Mouse (Mus musculus) ES-Bruce4 (cell line): ENCODE results near the gene Ptpdc1. TPM values are rescaled to one million over a fixed set of nuclear protein-coding genes. Genes with fewer than 3 reads are reported as not detected.

Experiments used
- H3K27ac ChIP-seq: 2 replicates; pipeline ENCODE4 v1.5.1; 2012; ENCODE audit warnings: low read length, inconsistent platforms; ENCODE audit not compliant: insufficient read depth
- H3K27me3 ChIP-seq: 2 replicates; pipeline ENCODE4 v1.6.1; 2012; ENCODE audit warnings: mild to moderate bottlenecking, low read length, inconsistent platforms; ENCODE audit not compliant: control insufficient read depth, poor library complexity, insufficient read depth, severe bottlenecking
- H3K36me3 ChIP-seq: 2 replicates; pipeline ENCODE4 v1.6.1; 2012; ENCODE audit warnings: inconsistent platforms, mild to moderate bottlenecking, low read length, moderate library complexity; ENCODE audit not compliant: control insufficient read depth, poor library complexity, insufficient read depth, severe bottlenecking
- H3K4me1 ChIP-seq: one replicate; pipeline ENCODE4 v1.8.1; 2011; ENCODE audit warnings: low read length; ENCODE audit not compliant: control insufficient read depth, insufficient read depth
- H3K4me3 ChIP-seq: 2 replicates; pipeline ENCODE4 v1.5.1; 2011; ENCODE audit warnings: low read depth, mild to moderate bottlenecking, low read length
- H3K9ac ChIP-seq: 2 replicates; pipeline ENCODE4 v1.6.1; 2012; ENCODE audit warnings: low read depth, mild to moderate bottlenecking, inconsistent platforms; ENCODE audit not compliant: poor library complexity, severe bottlenecking
- H3K9me3 ChIP-seq: replicated peaks from 2 replicates; pipeline ENCODE4 v1.6.1; 2012; ENCODE audit warnings: mild to moderate bottlenecking, low read length, inconsistent platforms; ENCODE audit not compliant: control insufficient read depth, poor library complexity, insufficient read depth, severe bottlenecking
- CTCF ChIP-seq: IDR thresholded peaks from one replicate; pipeline ENCODE4 v1.8.1; 2011; ENCODE audit warnings: low read depth, low read length
- EP300 ChIP-seq: IDR thresholded peaks from 2 replicates; pipeline ENCODE4 v1.6.1; 2011; ENCODE audit warnings: low read depth, low read length; ENCODE audit not compliant: insufficient read depth
- POLR2A ChIP-seq: IDR thresholded peaks from one replicate; pipeline ENCODE4 v1.8.1; 2011; ENCODE audit warnings: low read length; ENCODE audit not compliant: insufficient read depth
- polyA plus RNA-seq: library from polyadenylated mRNA; stranded (reverse); fragments of >200 nt; gene quantifications from 2 replicates; pipeline ENCODE4 v1.2.4, GENCODE M21; 2011; ENCODE audit warnings: low read depth; ENCODE audit not compliant: missing spikeins, insufficient read depth, insufficient read length

The Ptpdc1 gene
- polyA plus RNA-seq, 1 experiment: 6.2 TPM

DNA sequence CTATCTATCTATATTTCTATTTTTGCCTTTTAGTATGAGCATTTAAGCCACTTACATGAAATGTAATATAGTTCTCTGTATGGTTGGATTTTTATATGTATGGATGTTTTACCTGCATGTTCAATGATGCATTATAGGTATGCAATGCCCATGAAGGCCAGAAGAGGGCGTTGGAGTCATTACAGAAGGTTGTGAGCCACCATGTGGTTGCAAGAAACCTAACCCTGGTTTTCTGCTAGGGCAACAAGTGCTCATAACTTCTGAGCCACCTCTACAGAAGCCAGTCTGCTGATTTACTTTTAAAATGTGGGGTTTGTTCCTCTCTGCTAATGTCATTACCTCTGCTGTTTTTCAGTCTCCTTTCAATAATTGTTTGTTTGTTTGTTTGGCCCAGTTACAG, 25.2 kb upstream of the Ptpdc1 start:
- Histone ChIP-seq H3K27me3 (no peaks in the 10 kb centered on the region; the same call in 1 of the 2 replicates), H3K4me1 (no peaks in the 10 kb centered on the region), H3K27ac (no peak overlapping the region), H3K9me3 (no peaks in the 10 kb centered on the region), H3K4me3 (no peak overlapping the region), H3K36me3 (no peaks in the 10 kb centered on the region), H3K9ac (no peak overlapping the region)
- peak; percentile 52 for TF ChIP-seq CTCF
- no peak for TF ChIP-seq POLR2A

DNA sequence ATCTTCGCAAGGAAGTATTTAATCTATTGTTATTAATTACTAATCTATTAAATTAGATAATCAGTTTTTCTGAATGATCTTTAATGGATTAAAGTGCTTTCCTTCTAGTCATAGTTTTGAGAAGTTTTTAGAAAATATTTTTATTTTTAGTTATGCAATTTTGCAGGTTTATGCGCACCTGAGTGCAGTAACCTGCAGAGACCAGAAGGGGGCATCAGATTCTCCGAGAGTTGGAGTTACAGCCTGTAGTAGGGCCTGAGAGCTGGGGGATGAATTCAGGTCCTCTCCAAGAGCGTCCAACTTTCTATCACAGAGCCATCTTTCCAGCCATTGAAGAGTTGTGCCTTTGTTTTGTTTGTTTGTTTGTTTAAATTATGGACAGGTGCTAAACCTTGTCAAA, 21.2 kb upstream of the Ptpdc1 start:
- Histone ChIP-seq H3K27ac (no peak overlapping the region), H3K27me3 (no peaks in the 10 kb centered on the region; the same call in 1 of the 2 replicates), H3K36me3 (no peaks in the 10 kb centered on the region), H3K4me3 (no peak overlapping the region), H3K4me1 (no peaks in the 10 kb centered on the region), H3K9ac (no peak overlapping the region), H3K9me3 (no peaks in the 10 kb centered on the region)
- TF ChIP-seq CTCF (no peak), EP300 (no peak), POLR2A (no peak)

DNA sequence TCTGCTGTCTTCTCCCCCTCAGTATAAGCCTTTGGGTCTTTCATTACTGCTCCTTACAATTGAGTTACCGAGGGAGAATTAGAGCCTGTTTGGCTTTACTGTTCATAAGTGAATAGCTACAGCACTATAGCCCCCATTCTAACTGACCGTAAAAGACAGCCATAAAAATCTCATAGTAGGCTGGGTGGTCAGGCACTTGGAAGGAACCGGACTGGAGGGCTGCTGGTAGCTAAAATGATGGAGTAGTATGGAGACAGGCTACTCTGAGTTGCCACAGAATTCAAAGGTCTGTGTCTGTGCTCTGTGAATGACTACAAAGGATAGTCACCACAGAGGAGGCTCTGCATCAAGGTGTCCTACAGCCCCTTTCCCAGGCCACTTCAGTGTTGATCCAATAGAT, 18.5 kb upstream of the Ptpdc1 start:
- TF ChIP-seq EP300 (no peak), CTCF (no peak), POLR2A (no peak)
- no peaks in the 10 kb centered on the region for H3K9me3 ChIP-seq
- no peak overlapping the region for H3K9ac ChIP-seq
- no peaks in the 10 kb centered on the region for H3K4me1 ChIP-seq
- no peaks in the 10 kb centered on the region for H3K36me3 ChIP-seq
- no peak overlapping the region for H3K27ac ChIP-seq
- no peaks in the 10 kb centered on the region for H3K27me3 ChIP-seq
- no peak overlapping the region for H3K4me3 ChIP-seq

DNA sequence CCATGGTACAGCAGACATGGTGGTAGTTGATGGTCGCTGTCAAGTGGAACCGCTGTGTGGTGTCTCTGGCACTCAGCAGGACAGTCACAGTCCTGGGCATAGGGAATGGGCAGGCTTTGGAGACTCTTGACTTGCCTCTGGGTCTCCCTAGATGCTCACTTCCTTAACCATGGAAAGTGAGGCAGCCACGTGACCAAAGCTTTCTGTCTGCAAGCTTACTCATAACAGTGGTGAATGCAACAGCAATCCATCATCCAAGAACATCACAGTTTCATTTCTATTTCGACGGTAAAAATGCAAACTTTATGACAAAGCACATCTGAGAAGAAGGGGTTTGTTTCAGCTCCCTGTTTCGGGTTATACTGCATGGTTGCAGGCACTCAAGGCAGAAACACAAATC, 17.6 kb upstream of the Ptpdc1 start:
- no peak for TF ChIP-seq CTCF
- TF ChIP-seq POLR2A: no peak
- no peak for TF ChIP-seq EP300
- no peak overlapping the region for H3K27ac ChIP-seq
- no peaks in the 10 kb centered on the region for H3K36me3 ChIP-seq

DNA sequence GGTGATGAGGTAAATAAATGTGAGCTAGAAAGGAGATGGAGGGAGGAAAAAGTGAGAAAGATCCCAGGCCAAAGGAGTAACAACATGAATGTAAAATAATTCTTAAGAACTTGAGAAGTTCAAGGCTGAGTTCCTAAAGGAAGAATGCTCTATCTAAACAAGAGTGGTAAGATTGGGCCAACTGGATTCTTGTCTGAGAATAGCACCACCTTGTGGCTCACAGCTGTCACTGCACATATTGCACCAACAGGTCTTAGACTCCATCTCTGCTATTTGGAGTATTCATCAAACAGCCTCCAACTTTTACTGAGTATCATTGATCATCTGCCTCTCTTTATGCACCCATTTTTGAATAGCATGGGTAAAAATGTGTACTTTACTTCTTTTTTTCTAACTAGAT, 14.1 kb upstream of the Ptpdc1 start:
- no peak overlapping the region for H3K27ac ChIP-seq
- no peak overlapping the region for H3K4me3 ChIP-seq
- H3K36me3 ChIP-seq: no peaks in the 10 kb centered on the region
- H3K9me3 ChIP-seq: no peaks in the 10 kb centered on the region
- TF ChIP-seq CTCF: peak; percentile 29
- TF ChIP-seq POLR2A: no peak
- no peak overlapping the region for H3K9ac ChIP-seq
- H3K4me1 ChIP-seq: no peaks in the 10 kb centered on the region
- no peaks in the 10 kb centered on the region; the same call in 1 of the 2 replicates for H3K27me3 ChIP-seq

More for the DNA sequence above, 17.6 kb upstream of the Ptpdc1 start:
- no peaks in the 10 kb centered on the region for H3K27me3 ChIP-seq
- no peak overlapping the region for H3K4me3 ChIP-seq
- no peaks in the 10 kb centered on the region for H3K4me1 ChIP-seq
- no peaks in the 10 kb centered on the region for H3K9me3 ChIP-seq
- H3K9ac ChIP-seq: no peak overlapping the region

DNA sequence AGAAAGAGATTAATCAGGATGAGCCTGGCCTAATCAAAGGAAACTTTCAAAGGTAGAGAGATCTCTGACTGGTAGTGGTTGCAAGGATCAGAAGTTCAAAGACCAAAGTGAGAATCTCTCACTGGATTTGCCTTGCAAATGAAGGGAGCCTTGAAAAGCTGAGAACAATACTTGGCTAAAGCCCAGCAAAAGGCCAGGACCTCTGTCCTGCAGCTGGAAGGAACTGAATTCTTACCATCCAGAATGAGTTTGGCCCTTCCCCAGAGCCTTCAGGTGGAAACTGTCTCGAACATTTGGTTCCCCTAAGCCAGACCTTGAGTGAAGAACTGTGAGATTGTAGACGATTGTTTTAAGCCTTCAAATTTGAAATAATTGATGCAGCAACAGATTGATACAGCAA, 12.2 kb upstream of the Ptpdc1 start:
- Histone ChIP-seq H3K4me1 (no peaks in the 10 kb centered on the region), H3K36me3 (no peaks in the 10 kb centered on the region), H3K9me3 (no peaks in the 10 kb centered on the region), H3K27me3 (no peaks in the 10 kb centered on the region; the same call in 1 of the 2 replicates), H3K4me3 (no peak overlapping the region), H3K9ac (no peak overlapping the region), H3K27ac (no peak overlapping the region)
- TF ChIP-seq EP300 (no peak), CTCF (no peak), POLR2A (no peak)
